Mouse (Mus musculus) erythroblast, adult 5-6 weeks (primary cell): ENCODE measurements around the gene Olfr50. TPM values are rescaled to one million over a fixed set of nuclear protein-coding genes. Genes with fewer than 3 reads are reported as not detected.

ENCODE experiments used
- ATAC-seq: replicated peaks from 2 replicates; pipeline ENCODE4 v1.8.0; 2016; ENCODE audit warnings: moderate number of reproducible peaks, mild to moderate bottlenecking, moderate TSS enrichment, inconsistent platforms; ENCODE audit not compliant: poor library complexity, low FRiP score, severe bottlenecking
- total RNA-seq, 2 experiments: library from RNA; stranded (forward) in 1 of 2; stranded (reverse) in 1 of 2; fragments of 150-400 nt in 1 of 2; fragments of 200-764, 138-1000 nt in 1 of 2; gene quantifications; 2 replicates each; pipeline versions ENCODE4 v1.2.3 to v1.2.4; 2015 to 2017; ENCODE audit warnings: low replicate concordance in 2 of 2

Olfr50 gene
- total RNA-seq (2015; ENCODE audit: low replicate concordance), result not detected in 2 replicates
- total RNA-seq (2017; ENCODE audit: low replicate concordance), result not detected in 2 replicates

DNA sequence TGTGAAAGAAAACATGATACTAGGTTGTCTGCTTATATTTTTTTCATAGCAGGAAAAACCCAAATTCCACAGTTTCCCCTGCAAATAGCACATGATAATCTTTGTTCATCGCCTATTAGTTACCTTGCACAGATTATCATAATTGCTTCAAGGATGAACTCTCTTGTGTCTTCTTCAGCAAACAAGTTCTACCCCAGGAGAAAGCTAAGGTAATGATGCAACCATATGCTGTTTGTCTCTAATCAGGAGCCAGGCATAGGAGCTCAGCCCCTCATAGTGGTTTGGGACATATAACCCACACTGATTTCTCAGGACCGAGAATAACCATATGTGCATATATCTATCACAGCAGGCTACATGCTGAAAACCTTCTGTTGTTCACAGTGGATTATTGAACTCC lies at the start of gene Olfr50:
Olfr50 (plus strand) TSS at position 301 of the 400 bp plus-strand sequence.
- ATAC-seq, result no peak

DNA sequence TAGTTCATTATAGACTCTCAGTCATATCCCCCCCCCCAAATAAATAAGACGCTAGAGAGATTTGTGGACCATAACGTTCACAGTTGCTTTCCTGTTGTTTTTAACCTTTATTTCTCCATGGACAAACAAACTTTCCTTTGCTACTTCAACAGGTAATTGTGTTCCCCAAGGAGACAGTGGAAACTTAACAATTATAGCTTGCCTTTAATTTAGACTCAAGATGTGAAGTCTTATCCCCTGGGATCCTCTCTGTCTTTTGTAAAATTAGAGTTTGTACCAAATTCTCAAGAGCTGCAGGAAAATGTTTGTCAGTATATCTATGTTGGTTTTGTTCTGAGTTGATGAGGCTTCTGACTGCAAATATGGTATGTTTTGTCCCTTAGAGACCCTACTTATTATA lies 6.4 kb upstream of the Olfr50 start, which contains the start of gene Olfr348:
Olfr348 (plus strand) TSS at position 301 of the 400 bp plus-strand sequence.
- no peak for ATAC-seq

DNA sequence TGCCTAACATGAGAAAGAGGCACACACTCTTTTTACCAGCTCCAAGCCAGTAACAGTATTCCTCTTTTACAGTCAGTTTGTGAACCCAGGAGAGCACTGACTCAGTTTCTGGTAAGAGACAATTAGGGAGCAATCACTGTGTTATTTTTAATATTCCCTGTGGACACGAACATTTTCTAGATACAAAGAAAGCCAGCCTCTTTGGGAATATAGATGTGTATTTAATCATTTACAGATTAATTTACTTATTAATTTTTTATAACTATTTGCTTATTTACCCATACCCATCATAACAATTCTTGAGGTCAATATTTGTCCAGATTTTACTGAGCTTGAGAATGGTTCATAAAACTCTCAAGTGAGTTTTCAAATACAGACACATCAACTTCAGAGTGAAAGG lies 26.6 kb downstream of the Olfr50 start, which contains the start of gene Olfr3:
Olfr3 (minus strand) TSS at position 101 of the 400 bp plus-strand sequence.
- no peak for ATAC-seq

DNA sequence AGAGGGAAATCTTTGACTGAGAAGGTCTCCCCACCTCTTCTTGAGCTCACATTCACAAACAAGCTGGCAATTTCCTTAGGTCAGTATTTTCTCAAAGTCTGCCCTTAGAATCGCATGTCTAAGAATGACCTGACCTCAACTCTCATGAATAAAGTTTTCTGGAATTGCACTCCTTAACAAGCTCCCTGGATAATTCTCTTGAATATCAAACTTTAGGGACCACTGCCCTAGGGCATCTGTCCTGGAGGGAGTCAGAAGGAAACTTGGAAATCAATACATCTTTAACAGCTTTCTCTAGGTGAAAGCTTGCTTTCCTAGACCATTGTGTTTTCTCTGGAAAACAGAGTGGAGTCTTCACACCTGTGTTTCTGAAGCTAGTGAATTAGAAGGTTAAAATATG lies 55.7 kb downstream of the Olfr50 start, which contains the start of gene Olfr350:
Olfr350 (plus strand) TSS at position 301 of the 400 bp plus-strand sequence.
- ATAC-seq, result no peak

Other genes starting within 250 kb of the Olfr50 start
- not detected in 2 replicates for gene Olfr344, start 223.9 kb upstream of the Olfr50 start, total RNA-seq (2015; ENCODE audit: low replicate concordance)
- gene Olfr344, start 223.9 kb upstream of the Olfr50 start, total RNA-seq (2017; ENCODE audit: low replicate concordance), result 0.09 TPM in 1 of 2 replicates, not detected in the other
- not detected in 2 replicates for gene Olfr345, start 150.5 kb upstream of the Olfr50 start, total RNA-seq (2015; ENCODE audit: low replicate concordance)
- not detected in 2 replicates for gene Olfr345, start 150.5 kb upstream of the Olfr50 start, total RNA-seq (2017; ENCODE audit: low replicate concordance)
- not detected in 2 replicates for gene Olfr346, start 104.8 kb upstream of the Olfr50 start, total RNA-seq (2015; ENCODE audit: low replicate concordance)
- not detected in 2 replicates for gene Olfr346, start 104.8 kb upstream of the Olfr50 start, total RNA-seq (2017; ENCODE audit: low replicate concordance)
- not detected in 2 replicates for gene Olfr347, start 58.6 kb upstream of the Olfr50 start, total RNA-seq (2015; ENCODE audit: low replicate concordance)
- gene Olfr347, start 58.6 kb upstream of the Olfr50 start, total RNA-seq (2017; ENCODE audit: low replicate concordance), result not detected in 2 replicates
- not detected in 2 replicates for gene Olfr348, start 6.3 kb upstream of the Olfr50 start, total RNA-seq (2015; ENCODE audit: low replicate concordance)
- gene Olfr348, start 6.3 kb upstream of the Olfr50 start, total RNA-seq (2017; ENCODE audit: low replicate concordance), result not detected in 2 replicates
- gene Olfr3, start 26.5 kb downstream of the Olfr50 start, total RNA-seq (2015; ENCODE audit: low replicate concordance), result not detected in 2 replicates
- gene Olfr3, start 26.5 kb downstream of the Olfr50 start, total RNA-seq (2017; ENCODE audit: low replicate concordance), result not detected in 2 replicates
- gene Olfr350, start 55.8 kb downstream of the Olfr50 start, total RNA-seq (2015; ENCODE audit: low replicate concordance), result not detected in 2 replicates
- gene Olfr350, start 55.8 kb downstream of the Olfr50 start, total RNA-seq (2017; ENCODE audit: low replicate concordance), result not detected in 2 replicates
- gene Olfr351, start 72.1 kb downstream of the Olfr50 start, total RNA-seq (2015; ENCODE audit: low replicate concordance), result not detected in 2 replicates
- gene Olfr351, start 72.1 kb downstream of the Olfr50 start, total RNA-seq (2017; ENCODE audit: low replicate concordance), result not detected in 2 replicates
- not detected in 2 replicates for gene Olfr352, start 77.9 kb downstream of the Olfr50 start, total RNA-seq (2015; ENCODE audit: low replicate concordance)
- gene Olfr352, start 77.9 kb downstream of the Olfr50 start, total RNA-seq (2017; ENCODE audit: low replicate concordance), result not detected in 2 replicates
- gene Olfr353, start 102.4 kb downstream of the Olfr50 start, total RNA-seq (2015; ENCODE audit: low replicate concordance), result not detected in 2 replicates
- gene Olfr353, start 102.4 kb downstream of the Olfr50 start, total RNA-seq (2017; ENCODE audit: low replicate concordance), result not detected in 2 replicates
- not detected in 2 replicates for gene Olfr354, start 115.1 kb downstream of the Olfr50 start, total RNA-seq (2015; ENCODE audit: low replicate concordance)
- under 0.01 and 0.26 TPM in 2 replicates for gene Olfr354, start 115.1 kb downstream of the Olfr50 start, total RNA-seq (2017; ENCODE audit: low replicate concordance)
- gene Olfr355, start 138.4 kb downstream of the Olfr50 start, total RNA-seq (2015; ENCODE audit: low replicate concordance), result not detected in 2 replicates
- gene Olfr355, start 138.4 kb downstream of the Olfr50 start, total RNA-seq (2017; ENCODE audit: low replicate concordance), result not detected in 2 replicates
- gene Olfr356, start 146.6 kb downstream of the Olfr50 start, total RNA-seq (2015; ENCODE audit: low replicate concordance), result not detected in 2 replicates
- not detected in 2 replicates for gene Olfr356, start 146.6 kb downstream of the Olfr50 start, total RNA-seq (2017; ENCODE audit: low replicate concordance)
- not detected in 2 replicates for gene Olfr357, start 203.3 kb downstream of the Olfr50 start, total RNA-seq (2015; ENCODE audit: low replicate concordance)
- not detected in 2 replicates for gene Olfr357, start 203.3 kb downstream of the Olfr50 start, total RNA-seq (2017; ENCODE audit: low replicate concordance)
- gene Olfr358, start 218.8 kb downstream of the Olfr50 start, total RNA-seq (2015; ENCODE audit: low replicate concordance), result not detected in 2 replicates
- not detected in 2 replicates for gene Olfr358, start 218.8 kb downstream of the Olfr50 start, total RNA-seq (2017; ENCODE audit: low replicate concordance)